Mouse (Mus musculus): ENCODE measurements around the gene Gm10256. TPM values are rescaled to one million over a fixed set of nuclear protein-coding genes. Genes with fewer than 3 reads are reported as not detected.
"Not testable (repeated sequence)": the region's sequence is repeated elsewhere in the genome, so short reads cannot be mapped to it uniquely, and the experiment has no call there.

Gm10256 gene
- polyA plus RNA-seq (2012; rRNA removed) = not detected in 2 replicates

- not testable (repeated sequence) for DNase-seq (ENCODE audit: extremely low spot score in 1 of 2, low spot score in 1 of 2)
Measured at GRCm38 (mm10) chrY:2830380-2830779, at the start of gene Gm10256, which contains the start of gene Rbmy. TSS of gene Gm10256 (plus strand) at chrY:2830699. TSS of gene Rbmy (plus strand) at chrY:2830680.

GRCm38 (mm10) chrY:2796105-2796504 is 34.4 kb upstream of the Gm10256 start, which contains the start of gene Gm4064:
TSS of gene Gm4064 (minus strand) at chrY:2796205.
- DNase-seq (ENCODE audit: extremely low spot score in 1 of 2, low spot score in 1 of 2) = not testable (repeated sequence)

- DNase-seq (ENCODE audit: extremely low spot score in 1 of 2, low spot score in 1 of 2) = not testable (repeated sequence)
Measured at GRCm38 (mm10) chrY:2900689-2901088, 70.2 kb downstream of the Gm10256 start, which contains the start of gene Gm10352. TSS of gene Gm10352 (plus strand) at chrY:2900989.

Other genes with a start within 250 kb of the Gm10256 start
- gene H2al2c, start 231.6 kb upstream of the Gm10256 start, polyA plus RNA-seq (2012; rRNA removed) = not detected in 2 replicates
- not detected in 2 replicates for gene Sry, start 167.0 kb upstream of the Gm10256 start, polyA plus RNA-seq (2012; rRNA removed)
- gene H2al2b, start 110.0 kb upstream of the Gm10256 start, polyA plus RNA-seq (2012; rRNA removed) = not detected in 2 replicates
- not detected in 2 replicates for gene Gm4064, start 34.5 kb upstream of the Gm10256 start, polyA plus RNA-seq (2012; rRNA removed)
- gene Rbmy, start within 50 bp of the Gm10256 start, polyA plus RNA-seq (2012; rRNA removed) = not detected in 2 replicates
- gene Gm10352, start 70.3 kb downstream of the Gm10256 start, polyA plus RNA-seq (2012; rRNA removed) = 0.10 TPM in 1 of 2 replicates, not detected in the other
- gene Gm29289, start 101.9 kb downstream of the Gm10256 start, polyA plus RNA-seq (2012; rRNA removed) = not detected in 2 replicates